Mouse (Mus musculus) midbrain, embryonic 13.5 days (tissue): ENCODE data around the gene Ccl1. TPM values are rescaled to one million over a fixed set of nuclear protein-coding genes. Genes with fewer than 3 reads are reported as not detected.

Experiments used
- ATAC-seq: fragments of 200-750 bp; cut with Nextera tagmentation; 2 replicates; pipeline ENCODE4 v1.8.0; 2017; ENCODE audit warnings: mild to moderate bottlenecking, moderate TSS enrichment, moderate library complexity
- H3K27ac ChIP-seq: fragments of 300-500 bp; sonication (generic); 2 replicates; pipeline ENCODE4 v1.5.1; 2015; ENCODE audit warnings: inconsistent platforms, mild to moderate bottlenecking, moderate library complexity
- H3K27me3 ChIP-seq: fragments of 300-500 bp; sonication (generic); 2 replicates; pipeline ENCODE4 v1.6.1; 2015; ENCODE audit warnings: mild to moderate bottlenecking, inconsistent platforms
- H3K36me3 ChIP-seq: fragments of 300-500 bp; sonication (generic); 2 replicates; pipeline ENCODE4 v1.6.1; 2015; ENCODE audit warnings: mild to moderate bottlenecking, inconsistent platforms
- H3K4me1 ChIP-seq: fragments of 300-500 bp; sonication (generic); replicated peaks from 2 replicates; pipeline ENCODE4 v1.6.1; 2015; ENCODE audit warnings: inconsistent platforms
- H3K4me2 ChIP-seq: fragments of 300-500 bp; sonication (generic); replicated peaks from 2 replicates; pipeline ENCODE4 v1.6.1; 2015; ENCODE audit warnings: moderate library complexity, mild to moderate bottlenecking, inconsistent platforms
- H3K4me3 ChIP-seq: fragments of 300-500 bp; sonication (generic); replicated peaks from 2 replicates; pipeline ENCODE4 v1.5.1; 2015; ENCODE audit warnings: mild to moderate bottlenecking, inconsistent platforms
- H3K9ac ChIP-seq: fragments of 300-500 bp; sonication (generic); replicated peaks from 2 replicates; pipeline ENCODE4 v1.6.1; 2015; ENCODE audit warnings: mild to moderate bottlenecking, inconsistent platforms
- H3K9me3 ChIP-seq: fragments of 300-500 bp; sonication (generic); 2 replicates; pipeline ENCODE4 v1.6.1; 2016; ENCODE audit warnings: mild to moderate bottlenecking, inconsistent platforms
- WGBS: fragments of 180-500 bp; shearing (Covaris S2); methylation state at CpG from one replicate; pipeline ENCODE4 v1.1.7; 2015; 5-methylcytosine and 5-hydroxymethylcytosine counted together
- polyA plus RNA-seq: library from polyadenylated mRNA; unstranded; fragments of >200 nt; fragmentation: Nextera tagmentation; extraction: Ambion mirVana; gene quantifications from 2 replicates; pipeline ENCODE4 v1.2.1, GENCODE M21; 2015

The Ccl1 gene
- polyA plus RNA-seq, result 0.35 and 0.73 TPM in 2 replicates

DNA sequence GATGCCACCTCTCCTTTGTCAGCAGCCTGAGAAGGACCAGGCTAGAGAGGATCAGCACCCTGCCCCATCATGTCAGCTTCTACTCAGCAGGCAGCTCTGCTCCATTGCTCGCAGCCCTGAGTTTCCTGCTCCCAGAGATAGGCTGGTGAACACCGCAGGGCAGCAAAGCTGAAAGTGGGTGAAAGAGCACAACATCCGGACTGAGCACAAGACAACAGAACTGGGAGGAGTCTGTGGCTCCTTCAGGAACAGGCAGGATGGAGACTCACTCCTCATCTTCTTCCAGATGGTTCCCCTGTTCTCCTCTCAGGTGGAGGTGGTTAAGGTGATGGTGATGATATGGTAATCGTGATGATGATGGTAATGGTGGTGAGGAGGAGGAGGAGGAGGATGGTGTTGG lies at the start of gene Ccl1:
Gene Ccl1, minus strand, starts transcription at position 101 of the 400 bp plus-strand sequence.
- Histone ChIP-seq H3K4me3 (no peak within 1 kb of the TSS), H3K4me2 (no peak within 1 kb of the TSS), H3K36me3 (no peaks in the 10 kb centered on the region), H3K27me3 (no peaks in the 10 kb centered on the region), H3K27ac (no peak within 1 kb of the TSS), H3K4me1 (peaks cover 7% of the 10 kb centered on the region; the same call in 1 of the 2 replicates), H3K9me3 (no peaks in the 10 kb centered on the region), H3K9ac (no peak within 1 kb of the TSS)
- ATAC-seq, result no peak
- WGBS, result 74% methylated on average over 4 of the region's 4 CpGs

DNA sequence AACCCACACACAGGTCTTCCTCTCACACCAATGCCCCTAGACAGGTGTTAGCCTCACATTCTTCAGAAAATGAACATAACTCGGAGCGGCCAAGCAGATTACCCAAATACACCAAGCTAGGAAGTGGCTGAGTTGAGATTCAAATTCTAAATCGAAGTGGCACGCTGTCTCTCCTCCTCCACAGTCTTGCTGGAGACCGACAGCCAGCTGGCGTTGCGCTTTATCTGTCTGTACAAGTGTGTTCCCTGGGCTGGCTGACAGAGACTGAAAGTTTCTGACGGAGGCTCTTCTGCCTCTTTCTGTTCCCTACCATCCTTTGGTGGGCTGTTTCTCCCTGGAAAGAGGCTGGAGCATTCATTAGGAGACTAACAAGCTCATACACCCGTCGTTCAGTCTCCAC lies 45.5 kb upstream of the Ccl1 start:
- H3K27me3 ChIP-seq, result no peaks in the 10 kb centered on the region
- no peaks in the 10 kb centered on the region for H3K4me1 ChIP-seq
- H3K4me2 ChIP-seq, result no peak overlapping the region
- no peak overlapping the region for H3K9ac ChIP-seq
- 88% methylated on average over 10 of the region's 10 CpGs for WGBS
- H3K36me3 ChIP-seq, result no peaks in the 10 kb centered on the region
- H3K27ac ChIP-seq, result no peak overlapping the region
- no peaks in the 10 kb centered on the region for H3K9me3 ChIP-seq
- ATAC-seq, result no peak
- H3K4me3 ChIP-seq, result no peak overlapping the region

DNA sequence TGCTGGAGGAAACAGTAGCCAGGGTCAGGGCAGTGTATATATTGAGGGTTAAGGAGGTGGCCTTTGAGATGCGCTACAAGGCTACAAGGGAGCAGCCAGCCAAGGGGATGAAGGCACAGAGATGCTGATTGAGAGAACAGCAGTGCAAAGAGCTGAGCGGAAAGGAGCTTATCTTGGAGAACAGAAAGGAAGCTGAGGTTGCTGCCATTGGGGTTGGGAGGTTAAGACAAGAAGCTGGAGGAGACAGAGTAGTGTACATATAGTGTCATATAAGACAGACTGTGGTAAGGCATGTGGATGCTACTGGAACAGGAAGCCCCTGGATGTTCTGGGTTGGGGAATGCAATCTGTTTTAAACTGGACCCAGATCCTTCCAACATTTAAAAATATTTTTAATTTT lies 35.4 kb upstream of the Ccl1 start:
- H3K27me3 ChIP-seq, result no peaks in the 10 kb centered on the region
- H3K27ac ChIP-seq, result no peak overlapping the region
- 62% methylated on average over 2 of the region's 2 CpGs for WGBS
- H3K9me3 ChIP-seq, result no peaks in the 10 kb centered on the region
- no peak for ATAC-seq
- peaks cover 15% of the 10 kb centered on the region for H3K4me1 ChIP-seq
- no peak overlapping the region for H3K4me3 ChIP-seq
- no peak overlapping the region for H3K4me2 ChIP-seq
- no peaks in the 10 kb centered on the region for H3K36me3 ChIP-seq
- no peak overlapping the region for H3K9ac ChIP-seq

DNA sequence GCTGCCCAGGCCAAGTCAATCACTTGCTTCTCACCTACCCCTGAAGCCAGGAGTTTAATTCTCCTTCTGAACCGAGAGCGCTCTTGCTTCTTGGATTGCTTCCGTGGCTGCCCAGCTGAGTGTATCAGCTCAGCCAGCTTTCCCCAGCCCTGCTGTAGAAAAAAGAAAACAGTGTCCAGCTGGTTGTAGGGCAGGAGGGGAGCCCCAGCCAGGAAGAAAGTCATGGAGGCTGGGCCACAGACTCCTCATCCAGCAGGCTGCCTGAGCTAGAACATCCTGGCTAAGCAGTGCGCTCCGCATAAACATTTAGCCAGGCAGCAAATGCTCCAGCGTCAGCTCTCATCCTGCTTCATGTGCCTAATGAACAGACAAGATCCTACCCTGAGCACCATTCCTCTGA lies 34.9 kb upstream of the Ccl1 start:
- ATAC-seq, result no peak
- Histone ChIP-seq H3K27me3 (no peaks in the 10 kb centered on the region), H3K4me3 (no peak overlapping the region), H3K9ac (no peak overlapping the region), H3K4me1 (peaks cover 10% of the 10 kb centered on the region), H3K36me3 (no peaks in the 10 kb centered on the region), H3K9me3 (no peaks in the 10 kb centered on the region), H3K4me2 (no peak overlapping the region), H3K27ac (no peak overlapping the region)
- 63% methylated on average over 6 of the region's 6 CpGs for WGBS

DNA sequence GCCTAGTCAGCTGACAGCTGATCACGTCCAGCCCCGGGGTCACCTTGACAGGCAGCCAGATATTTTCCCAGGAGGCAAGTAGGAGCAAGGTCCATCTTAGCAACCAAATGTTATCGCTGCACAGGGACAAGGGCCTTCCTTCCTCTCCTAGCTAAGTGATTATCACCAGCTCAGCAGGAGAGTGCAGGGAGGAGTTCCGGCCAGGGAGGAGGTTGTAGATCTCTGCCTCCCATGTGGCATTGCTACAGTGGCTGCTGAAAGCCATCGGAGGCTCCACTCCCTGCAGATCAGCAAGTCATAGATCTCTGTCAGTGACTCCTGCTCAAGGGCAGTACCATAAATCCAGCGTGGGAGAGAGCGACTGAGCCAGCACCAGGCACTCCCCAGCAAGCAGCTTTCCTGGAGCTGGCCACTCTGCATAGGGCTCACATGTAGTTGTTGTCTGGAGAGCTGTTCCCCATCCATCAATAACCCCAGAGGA lies 34.5 kb upstream of the Ccl1 start:
- no peak for ATAC-seq
- Histone ChIP-seq H3K9me3 (no peaks in the 10 kb centered on the region), H3K4me2 (no peak overlapping the region), H3K9ac (no peak overlapping the region), H3K4me3 (no peak overlapping the region), H3K36me3 (no peaks in the 10 kb centered on the region), H3K4me1 (peaks cover 9% of the 10 kb centered on the region; the same call in 1 of the 2 replicates), H3K27me3 (no peaks in the 10 kb centered on the region), H3K27ac (no peak overlapping the region)
- WGBS, result 52% methylated on average over 7 of the region's 7 CpGs

DNA sequence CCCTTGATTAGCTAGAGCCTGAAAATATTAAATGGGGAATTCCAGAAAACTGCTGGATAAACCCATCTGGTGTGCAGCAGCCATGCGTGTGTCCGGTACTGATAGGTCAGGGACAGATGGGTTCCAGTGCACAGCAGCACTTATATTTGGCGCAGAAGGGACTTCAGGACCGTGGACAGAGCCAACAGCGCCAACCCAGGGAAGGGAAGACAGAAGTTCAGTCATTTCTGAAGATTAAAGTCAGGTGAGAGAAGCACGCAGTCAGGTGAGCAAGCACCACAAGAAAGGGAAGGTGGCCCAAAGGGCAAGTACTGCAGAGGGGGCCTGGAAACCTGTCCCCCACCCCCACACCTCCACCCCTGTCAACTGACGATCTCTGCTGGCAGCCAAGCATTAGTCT lies 7.7 kb upstream of the Ccl1 start:
- H3K4me3 ChIP-seq, result no peak overlapping the region
- no peak overlapping the region for H3K27ac ChIP-seq
- H3K9me3 ChIP-seq, result no peaks in the 10 kb centered on the region
- no peak overlapping the region for H3K4me2 ChIP-seq
- H3K27me3 ChIP-seq, result no peaks in the 10 kb centered on the region
- H3K4me1 ChIP-seq, result peaks cover 14% of the 10 kb centered on the region; the same call in 1 of the 2 replicates
- no peak for ATAC-seq
- H3K9ac ChIP-seq, result no peak overlapping the region
- no peaks in the 10 kb centered on the region for H3K36me3 ChIP-seq
- WGBS, result 53% methylated on average over 7 of the region's 7 CpGs

DNA sequence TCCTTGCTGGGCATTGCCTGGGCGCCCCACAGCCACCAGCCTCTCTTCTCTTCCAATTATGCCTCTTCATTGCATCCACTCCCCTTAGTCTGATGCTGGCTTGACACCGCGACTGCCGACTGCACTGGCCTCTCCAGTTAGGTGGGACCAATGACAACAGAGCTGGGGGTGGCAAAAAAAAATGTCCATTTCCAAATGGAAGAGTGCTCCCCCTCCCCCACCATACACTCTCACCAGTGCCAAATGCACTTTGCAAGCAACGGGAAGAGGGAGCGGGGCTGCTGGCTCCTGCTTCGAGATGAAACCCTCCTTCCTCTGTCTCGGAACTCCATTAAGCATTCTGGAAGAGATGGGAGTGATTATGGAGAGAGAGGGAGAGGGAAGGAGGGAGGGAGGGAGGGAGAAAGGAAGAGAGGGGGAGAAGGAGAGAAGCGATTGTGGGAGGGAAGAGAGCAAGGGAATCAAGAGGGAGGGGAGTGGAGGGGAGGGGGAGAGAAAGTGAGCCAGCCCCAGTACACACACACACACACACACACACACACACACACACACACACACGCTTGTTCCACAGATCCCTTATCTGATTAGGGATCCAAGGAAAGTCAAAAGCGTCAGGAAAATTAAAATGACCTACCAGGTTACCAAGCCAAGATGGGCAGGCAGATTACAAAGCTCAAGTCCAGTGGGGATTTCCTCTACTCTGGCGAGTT lies 5.0 kb upstream of the Ccl1 start:
- Histone ChIP-seq H3K4me3 (peak overlapping the region; percentile 9; the same call in 1 of the 2 replicates), H3K36me3 (no peaks in the 10 kb centered on the region), H3K9ac (no peak overlapping the region), H3K4me2 (peak overlapping the region; percentile 40), H3K9me3 (no peaks in the 10 kb centered on the region), H3K27ac (no peak overlapping the region), H3K27me3 (no peaks in the 10 kb centered on the region), H3K4me1 (peaks cover 14% of the 10 kb centered on the region; the same call in 1 of the 2 replicates)
- peak; percentile 77 for ATAC-seq
- WGBS, result 11% methylated on average over 10 of the region's 12 CpGs

DNA sequence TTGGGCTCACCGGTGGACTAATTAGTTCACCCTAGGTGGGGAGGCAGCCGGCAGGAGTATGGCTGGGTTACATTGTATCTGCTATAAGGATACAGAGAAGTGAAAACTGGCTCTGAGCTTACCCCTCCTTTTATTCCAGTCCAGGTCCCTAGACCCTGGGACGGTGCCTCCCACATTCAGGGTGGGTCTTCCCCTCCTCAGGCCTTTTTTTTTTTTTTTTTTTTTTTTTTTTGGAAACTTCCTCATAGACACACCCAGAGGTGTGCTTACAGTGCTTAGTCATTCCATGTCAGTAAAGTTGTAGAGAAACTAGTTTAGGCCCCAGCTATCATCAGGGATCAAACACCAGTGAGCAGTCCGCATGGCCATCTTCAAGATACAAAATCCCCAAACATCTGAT lies 7.6 kb downstream of the Ccl1 start:
- WGBS, result 85% methylated on average over 4 of the region's 4 CpGs
- no peak overlapping the region for H3K4me3 ChIP-seq
- no peaks in the 10 kb centered on the region for H3K27me3 ChIP-seq
- H3K9ac ChIP-seq, result no peak overlapping the region
- no peak overlapping the region for H3K4me2 ChIP-seq
- no peak overlapping the region for H3K27ac ChIP-seq
- no peak for ATAC-seq
- no peaks in the 10 kb centered on the region for H3K36me3 ChIP-seq
- peaks cover 4% of the 10 kb centered on the region; the same call in 1 of the 2 replicates for H3K4me1 ChIP-seq
- H3K9me3 ChIP-seq, result 0 out of 2 replicates have a peak, but pooled peaks cover 3% of the 10 kb centered on the region

DNA sequence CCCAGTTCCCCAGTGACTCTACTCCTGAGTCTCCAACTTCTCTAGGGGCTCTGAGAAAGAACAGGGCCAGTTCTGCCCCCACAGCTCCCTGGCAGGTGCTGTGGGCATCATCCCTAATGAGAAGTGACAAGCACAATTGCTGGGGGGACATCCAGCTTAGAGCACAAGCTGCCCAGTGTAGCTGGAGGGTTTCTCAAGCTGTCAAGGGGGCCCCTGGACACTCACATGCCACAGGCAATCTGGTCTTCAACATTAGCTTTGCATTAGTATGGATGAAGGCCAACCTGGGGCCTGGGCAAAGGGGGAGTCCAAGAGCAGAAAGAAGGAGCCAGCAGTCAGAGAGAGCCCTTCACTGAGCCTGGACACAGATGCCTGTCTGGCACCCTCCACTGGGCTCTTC lies 14.6 kb downstream of the Ccl1 start:
- no peak overlapping the region for H3K4me2 ChIP-seq
- no peaks in the 10 kb centered on the region for H3K36me3 ChIP-seq
- no peak overlapping the region for H3K9ac ChIP-seq
- ATAC-seq, result no peak
- H3K4me1 ChIP-seq, result peaks cover 4% of the 10 kb centered on the region; the same call in 1 of the 2 replicates
- no peak overlapping the region for H3K27ac ChIP-seq
- H3K27me3 ChIP-seq, result no peaks in the 10 kb centered on the region
- H3K9me3 ChIP-seq, result 0 out of 2 replicates have a peak, but pooled peaks cover 10% of the 10 kb centered on the region
- no peak overlapping the region for H3K4me3 ChIP-seq

DNA sequence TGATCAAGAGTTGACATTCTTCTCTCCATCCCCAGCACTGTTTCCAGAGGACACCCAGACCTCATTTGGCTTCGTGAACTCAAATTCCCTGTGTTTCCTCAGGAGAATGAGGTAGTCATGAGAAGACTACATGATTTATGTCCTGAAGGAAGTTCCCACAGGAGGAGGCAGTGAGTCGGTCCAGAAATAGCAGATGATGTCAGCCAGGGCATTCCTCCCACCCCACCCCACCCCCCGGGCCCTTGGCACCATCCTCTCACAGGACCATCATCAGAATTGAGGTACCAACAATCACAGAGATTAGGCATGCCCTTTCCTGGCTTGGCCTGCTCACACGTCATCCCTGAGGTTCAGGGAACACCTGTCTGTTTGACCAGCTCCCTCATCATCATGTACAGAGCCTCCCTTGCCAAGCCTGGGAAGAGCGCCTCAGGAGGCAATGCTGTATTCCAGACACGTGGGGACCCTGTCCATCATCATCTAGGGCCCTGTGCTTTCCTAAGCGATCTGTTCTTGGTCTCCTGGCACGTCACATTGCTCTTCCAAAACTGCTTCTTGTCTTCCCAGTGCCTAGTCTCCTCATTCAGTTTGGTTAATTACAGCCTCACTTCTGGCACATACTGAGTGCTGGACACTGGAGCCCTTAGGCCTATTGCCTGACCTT lies 31.2 kb downstream of the Ccl1 start:
- Histone ChIP-seq H3K36me3 (no peaks in the 10 kb centered on the region), H3K9ac (no peak overlapping the region), H3K9me3 (no peaks in the 10 kb centered on the region), H3K4me3 (no peak overlapping the region), H3K27me3 (no peaks in the 10 kb centered on the region), H3K4me1 (0 out of 2 replicates have a peak, but pooled peaks cover 4% of the 10 kb centered on the region), H3K4me2 (no peak overlapping the region), H3K27ac (no peak overlapping the region)
- 77% methylated on average over 8 of the region's 8 CpGs for WGBS
- no peak for ATAC-seq

DNA sequence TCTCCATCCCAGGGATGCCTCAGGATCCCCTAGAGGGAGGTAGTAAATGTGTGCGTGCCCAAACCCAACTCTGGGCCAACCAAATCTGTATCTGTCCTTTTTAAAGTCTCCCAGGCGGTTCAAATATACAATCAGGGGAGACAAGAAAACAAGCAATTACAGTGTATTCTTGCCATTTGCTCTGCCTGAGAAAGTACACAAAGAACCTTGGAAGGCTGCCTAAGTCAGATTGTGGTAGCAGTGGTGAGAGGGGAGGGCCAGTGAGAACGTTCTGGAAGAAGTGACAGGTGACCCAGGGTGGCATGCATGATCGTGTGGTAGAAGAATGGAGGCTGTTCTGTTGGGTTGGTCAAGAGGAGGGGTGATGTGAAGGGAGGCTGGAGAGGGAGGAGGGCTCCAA lies 46.4 kb downstream of the Ccl1 start:
- Histone ChIP-seq H3K9me3 (no peaks in the 10 kb centered on the region), H3K36me3 (no peaks in the 10 kb centered on the region), H3K4me1 (peaks cover 18% of the 10 kb centered on the region), H3K9ac (no peak overlapping the region), H3K4me3 (no peak overlapping the region), H3K27me3 (peaks cover 26% of the 10 kb centered on the region), H3K27ac (no peak overlapping the region), H3K4me2 (no peak overlapping the region)
- ATAC-seq, result no peak
- WGBS, result 39% methylated on average over 4 of the region's 4 CpGs

DNA sequence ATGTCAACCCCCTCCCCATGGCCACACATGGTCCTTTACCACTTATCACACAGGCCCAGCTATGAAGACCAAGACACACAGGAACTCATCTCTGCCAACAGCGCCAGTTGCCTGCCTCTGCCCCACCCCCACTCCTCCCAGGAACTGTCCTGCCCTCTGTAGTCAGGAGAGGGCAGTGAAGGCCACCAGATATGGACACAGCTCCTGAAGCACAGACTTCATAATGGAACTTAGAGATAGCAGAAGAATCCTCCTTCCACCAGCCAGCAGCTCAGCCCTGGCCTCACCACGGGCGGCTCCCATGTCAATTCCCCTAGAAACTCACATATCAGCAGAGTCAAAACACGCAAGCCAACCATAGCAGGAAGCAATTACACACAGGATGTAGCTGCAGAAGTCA lies 49.9 kb downstream of the Ccl1 start:
- Histone ChIP-seq H3K9ac (no peak overlapping the region), H3K27ac (no peak overlapping the region), H3K4me2 (no peak overlapping the region), H3K4me1 (peaks cover 32% of the 10 kb centered on the region), H3K4me3 (no peak overlapping the region), H3K9me3 (no peaks in the 10 kb centered on the region), H3K27me3 (peaks cover 24% of the 10 kb centered on the region), H3K36me3 (no peaks in the 10 kb centered on the region)
- ATAC-seq, result peak; percentile 63
- 40% methylated on average over 4 of the region's 4 CpGs for WGBS
